Mouse (Mus musculus) gastrocnemius, adult 2 months (tissue): ENCODE measurements around the gene Artn. TPM values are rescaled to one million over a fixed set of nuclear protein-coding genes. Genes with fewer than 3 reads are reported as not detected.

Source experiments
- DNase-seq: peaks from one replicate; pipeline ENCODE4 v3.0.0; 2022
- H3K27ac ChIP-seq: fragments of 200-600 bp; 2 replicates; pipeline ENCODE4 v1.8.1; 2022; ENCODE audit warnings: mild to moderate bottlenecking
- H3K4me3 ChIP-seq: fragments of 200-600 bp; 2 replicates; pipeline ENCODE4 v1.8.1; 2022; ENCODE audit warnings: mild to moderate bottlenecking, moderate library complexity
- CTCF ChIP-seq: fragments of 200-600 bp; IDR thresholded peaks from 2 replicates; pipeline ENCODE4 v1.8.1; 2022; ENCODE audit warnings: antibody characterized with exemption, mild to moderate bottlenecking, moderate library complexity
- intact Hi-C: fragments of 180-260 bp; cut with DNase I; formaldehyde crosslinking; loops from one replicate; pipeline ENCODE4 v1.15.1; 2025
- long read RNA-seq, 2 experiments: library from polyadenylated mRNA; stranded (forward); transcript quantifications; one replicate each; pipeline ENCODE4 v2.0.0; 2021
- total RNA-seq, 2 experiments: library from RNA; stranded (reverse); gene quantifications; 2 replicates each; pipeline ENCODE4 v1.2.3; 2021

Gene Artn
- under 1 TPM; 0.25 to 0.46 TPM for total RNA-seq
- long read RNA-seq, experiment 1: 0 reads
- long read RNA-seq, experiment 2: 0 reads

DNA sequence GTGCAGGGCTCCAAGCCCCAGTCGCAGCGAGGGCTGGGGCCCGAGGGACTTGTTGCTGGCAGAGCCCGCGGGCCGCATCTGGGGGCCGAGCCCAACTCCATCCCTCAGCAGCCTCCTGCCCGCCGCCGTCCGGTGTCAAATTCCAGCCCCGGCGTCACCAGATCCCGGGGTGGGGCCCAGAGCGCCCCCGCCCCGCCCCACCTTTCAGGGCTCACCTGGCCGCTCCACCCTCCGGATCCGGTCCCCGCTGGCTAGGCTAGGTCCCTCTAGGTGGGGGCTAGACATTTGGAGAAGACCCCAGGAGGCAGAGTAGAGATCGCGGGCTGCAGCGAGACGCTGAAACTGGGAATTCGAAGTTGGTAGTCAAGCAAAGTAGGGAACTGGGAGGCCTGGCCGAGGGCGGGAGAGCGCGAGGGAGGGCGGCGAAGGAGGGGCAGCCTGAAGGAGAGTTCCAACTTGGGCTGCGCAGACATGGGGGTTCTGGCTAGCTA lies at the start of gene Artn:
Gene Artn (minus strand): TSS at position 373 of the 491 bp plus-strand sequence.
- peak; percentile 77 for DNase-seq
- intact Hi-C loops: loop anchor here (5.0 to 10.0 kb wide), 2 partner anchors 63 to 365 kb away; partner anchors contain the start of gene Ptprf
- H3K4me3 ChIP-seq: peak within 1 kb of the TSS; percentile 69
- TF ChIP-seq CTCF: no peak
- H3K27ac ChIP-seq: peak within 1 kb of the TSS; percentile 69

- no peak for TF ChIP-seq CTCF
- H3K27ac ChIP-seq: no peak overlapping the region
- intact Hi-C loops: no loop called here
- no peak for DNase-seq
- no peak overlapping the region for H3K4me3 ChIP-seq
Observed at GRCm38 (mm10) chr4:117979181-117979580, 49.6 kb upstream of the Artn start.

GRCm38 (mm10) chr4:117978282-117978681 lies 48.7 kb upstream of the Artn start:
- TF ChIP-seq CTCF: no peak
- DNase-seq: no peak
- intact Hi-C loops: no loop called here
- Histone ChIP-seq H3K4me3 (no peak overlapping the region), H3K27ac (no peak overlapping the region)

- no peak for TF ChIP-seq CTCF
- intact Hi-C loops: no loop called here
- DNase-seq: no peak
- Histone ChIP-seq H3K27ac (no peak overlapping the region; the same call in 1 of the 2 replicates), H3K4me3 (no peak overlapping the region)
Observed at GRCm38 (mm10) chr4:117977841-117978240, 48.3 kb upstream of the Artn start.

- intact Hi-C loops: no loop called here
Observed at GRCm38 (mm10) chr4:117977371-117977770, 47.8 kb upstream of the Artn start.

DNA sequence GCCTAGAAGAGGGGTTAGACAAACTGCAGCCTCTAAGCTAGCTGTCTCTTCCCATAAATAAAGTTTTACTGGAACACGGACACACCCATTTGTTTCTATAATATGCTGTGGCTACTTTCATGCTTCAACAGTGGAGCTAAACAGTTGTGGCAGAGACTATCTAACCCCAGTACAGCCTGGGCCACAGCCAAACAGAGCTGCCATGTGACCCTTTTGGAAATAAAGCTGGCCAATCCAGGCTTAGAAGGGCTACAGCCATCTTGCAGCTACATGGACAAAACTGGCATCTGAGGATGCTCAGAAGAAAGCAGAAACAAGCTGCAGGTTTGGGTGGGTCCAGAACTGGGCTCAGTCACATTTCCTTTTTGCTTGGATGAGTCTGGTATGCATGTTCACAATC lies 46.3 kb upstream of the Artn start:
- Histone ChIP-seq H3K4me3 (no peak overlapping the region), H3K27ac (no peak overlapping the region)
- DNase-seq: no peak
- TF ChIP-seq CTCF: no peak
- intact Hi-C loops: no loop called here

More at GRCm38 (mm10) chr4:117977371-117977770, 47.8 kb upstream of the Artn start:
- no peak for TF ChIP-seq CTCF
- no peak for DNase-seq
- no peak overlapping the region for H3K4me3 ChIP-seq
- peak overlapping the region; percentile 17; the same call in 1 of the 2 replicates for H3K27ac ChIP-seq

DNA sequence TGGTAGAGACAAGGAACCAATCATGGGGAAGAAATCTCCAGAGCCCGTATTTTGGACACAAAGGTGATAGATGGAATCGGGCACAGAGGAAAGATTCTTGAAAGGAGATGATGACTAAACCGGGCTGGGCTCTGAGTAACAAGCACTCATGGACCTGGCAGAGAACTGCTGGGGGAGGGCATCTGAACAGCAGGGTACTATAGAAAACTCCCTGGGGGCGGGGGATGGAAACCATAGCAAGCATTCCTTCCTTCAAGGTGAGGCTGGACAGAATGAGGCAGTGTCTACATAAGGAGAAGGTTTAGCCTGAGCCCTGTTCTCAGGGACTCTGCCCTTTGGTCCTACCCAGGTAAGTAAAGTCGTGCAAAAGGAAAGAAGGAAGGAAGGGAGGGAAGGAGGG lies 45.2 kb upstream of the Artn start:
- no peak overlapping the region for H3K27ac ChIP-seq
- no peak for DNase-seq
- intact Hi-C loops: loop anchor here (5.0 kb wide), 1 partner anchor 42 kb away; no protein-coding TSS in a partner anchor
- TF ChIP-seq CTCF: no peak
- no peak overlapping the region for H3K4me3 ChIP-seq

DNA sequence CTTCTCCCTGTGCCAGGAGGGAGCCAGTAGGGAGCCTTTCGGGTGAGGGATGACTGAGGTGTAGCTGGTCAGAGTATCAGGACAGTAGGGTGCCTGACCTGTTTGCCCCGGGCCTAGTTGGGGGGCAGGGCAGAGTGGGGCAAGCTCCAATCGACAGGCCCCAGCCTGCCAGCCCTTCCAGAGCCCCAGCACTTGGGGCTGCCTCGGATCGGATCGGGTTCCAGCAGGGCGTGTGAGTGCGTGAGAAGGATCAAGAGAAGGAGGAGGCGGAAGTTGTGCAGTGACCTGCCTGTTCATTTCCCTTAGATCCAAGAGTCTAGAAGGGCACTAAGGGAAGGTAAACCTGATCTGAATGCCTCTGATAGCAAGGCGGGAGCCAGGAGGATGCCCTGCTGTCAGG lies 43.4 kb upstream of the Artn start:
- TF ChIP-seq CTCF: no peak
- intact Hi-C loops: loop anchor here (5.0 kb wide), 1 partner anchor 41 kb away; no protein-coding TSS in a partner anchor
- no peak for DNase-seq
- Histone ChIP-seq H3K4me3 (no peak overlapping the region), H3K27ac (no peak overlapping the region)

GRCm38 (mm10) chr4:117964346-117965025 lies 34.9 kb upstream of the Artn start:
- intact Hi-C loops: no loop called here
- TF ChIP-seq CTCF: no peak
- H3K27ac ChIP-seq: no peak overlapping the region

DNA sequence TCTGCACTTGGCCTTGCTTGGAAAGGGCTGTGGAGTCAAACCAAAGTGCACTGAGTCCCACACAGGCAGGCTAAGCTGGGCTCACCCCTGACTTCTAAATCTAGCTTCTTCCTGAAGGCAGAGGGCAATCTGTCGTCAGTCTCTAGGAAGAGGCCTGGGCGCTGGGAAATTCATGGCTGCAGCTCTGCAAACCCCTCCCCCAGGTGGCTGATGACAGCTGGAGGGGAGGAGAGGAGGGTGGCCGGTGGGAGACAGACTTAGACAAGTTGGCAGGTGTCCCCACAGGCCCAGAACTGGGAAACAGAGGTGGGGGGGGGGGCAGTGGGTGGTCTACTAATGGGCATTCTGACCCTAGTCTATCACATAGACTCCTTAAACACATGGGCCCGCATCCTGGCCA lies 27.9 kb upstream of the Artn start:
- H3K27ac ChIP-seq: no peak overlapping the region
- no peak for DNase-seq
- no peak overlapping the region for H3K4me3 ChIP-seq
- intact Hi-C loops: no loop called here
- no peak for TF ChIP-seq CTCF

More at GRCm38 (mm10) chr4:117964346-117965025, 34.9 kb upstream of the Artn start:
- H3K4me3 ChIP-seq: no peak overlapping the region
- no peak for DNase-seq

DNA sequence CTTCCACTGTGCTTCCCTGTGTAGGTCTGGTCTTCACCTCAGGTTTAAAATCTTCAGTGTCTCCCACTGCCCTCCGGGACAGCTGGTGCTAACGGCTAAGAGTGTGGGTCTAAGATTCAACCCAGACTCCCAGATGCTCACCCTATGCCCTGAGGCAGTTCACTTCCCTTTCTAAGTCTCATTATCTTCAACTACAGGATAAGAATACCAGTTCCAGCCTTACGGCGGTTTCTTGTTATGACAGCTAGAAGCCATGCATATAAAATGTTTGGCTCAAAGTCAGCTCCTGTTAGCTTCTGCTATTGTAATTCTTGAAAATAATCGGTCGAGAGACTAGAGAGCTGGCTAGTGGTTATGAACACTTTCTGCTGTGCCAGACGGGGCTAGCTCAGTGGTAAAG lies 17.9 kb upstream of the Artn start:
- DNase-seq: no peak
- H3K27ac ChIP-seq: peak overlapping the region; percentile 40; the same call in 1 of the 2 replicates
- TF ChIP-seq CTCF: no peak
- H3K4me3 ChIP-seq: no peak overlapping the region
- intact Hi-C loops: no loop called here

GRCm38 (mm10) chr4:117946639-117947305 lies 17.2 kb upstream of the Artn start:
- peak overlapping the region; percentile 40; the same call in 1 of the 2 replicates for H3K27ac ChIP-seq
- no peak overlapping the region for H3K4me3 ChIP-seq
- peak; percentile 46 for DNase-seq
- intact Hi-C loops: no loop called here
- no peak for TF ChIP-seq CTCF

- intact Hi-C loops: no loop called here
- no peak for DNase-seq
- Histone ChIP-seq H3K27ac (no peak overlapping the region), H3K4me3 (no peak overlapping the region)
- no peak for TF ChIP-seq CTCF
Observed at GRCm38 (mm10) chr4:117943317-117943716, 13.8 kb upstream of the Artn start.
